8 mouse cellular contexts compared by ENCODE assay signal in the genomic region with DNA sequence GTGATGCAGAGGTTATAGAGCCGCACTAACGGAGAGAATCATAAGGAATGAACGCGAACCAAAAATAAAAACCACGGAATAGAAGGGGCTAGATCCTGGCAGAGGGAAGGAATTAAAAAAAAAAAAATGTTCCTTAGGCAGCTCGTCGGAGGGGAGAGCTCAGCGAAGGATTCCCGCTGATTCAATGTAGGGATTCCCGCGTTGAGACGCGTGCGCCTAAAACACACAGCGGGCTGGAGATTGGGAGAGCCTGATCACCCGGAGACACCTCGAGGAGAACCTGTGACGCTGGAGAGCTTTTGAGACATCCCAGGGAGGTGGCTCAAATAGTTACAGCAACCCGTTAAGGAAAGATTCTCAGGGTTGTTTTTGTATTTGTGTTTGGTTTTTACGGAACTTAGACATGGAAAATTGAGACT. TPM values are rescaled to one million over a fixed set of nuclear protein-coding genes. Genes with fewer than 3 reads are reported as not detected.
DNase-seq lines count a peak whose midpoint lies in the region; ATAC-seq and TF ChIP-seq lines count a peak whose summit lies in the region.

No protein-coding gene starts in this region.

- no peaks in the 10 kb centered on the region; the same call in 1 of the 2 replicates for H3K4me1 ChIP-seq in thymus, adult 2 months (replicated peaks; ENCODE audit: control insufficient read depth, insufficient read depth, low read length)
- H3K4me1 ChIP-seq in hindbrain, embryonic 10.5 days (replicated peaks) = peaks cover 14% of the 10 kb centered on the region; the same call in 1 of the 2 replicates
- H3K4me1 ChIP-seq in liver, embryonic 16.5 days (ENCODE audit: control insufficient read depth, low read depth, low read length) = peaks cover 7% of the 10 kb centered on the region; the same call in 1 of the 2 replicates
- H3K4me1 ChIP-seq in small intestine, adult 2 months (ENCODE audit: control insufficient read depth, insufficient read depth, insufficient read length, low read length) = peaks cover 10% of the 10 kb centered on the region

- peak overlapping the region; percentile 74 for H3K4me2 ChIP-seq in liver, embryonic 16.5 days (ENCODE audit: low read depth, low read length)

- 3% methylated on average over 20 of the region's 20 CpGs for WGBS in thymus, adult 2 months
- WGBS in hindbrain, embryonic 10.5 days = under 1% methylated on average over 20 of the region's 20 CpGs
- under 1% methylated on average over 20 of the region's 20 CpGs for WGBS in liver, embryonic 16.5 days (ENCODE audit: insufficient replicate concordance)
- WGBS in small intestine, adult 2 months = 3% methylated on average over 20 of the region's 20 CpGs

- H3K27ac ChIP-seq in thymus, adult 2 months (ENCODE audit: control insufficient read depth, insufficient read depth, low read length) = no peak overlapping the region
- peak overlapping the region; percentile 66; the same call in 1 of the 2 replicates for H3K27ac ChIP-seq in hindbrain, embryonic 10.5 days
- no peak overlapping the region for H3K27ac ChIP-seq in liver, embryonic 16.5 days (ENCODE audit: low read length)
- H3K27ac ChIP-seq in small intestine, adult 2 months (ENCODE audit: insufficient read depth, low read depth, low read length) = no peak overlapping the region

- TF ChIP-seq POLR2A in thymus, adult 2 months (IDR thresholded peaks at IDR 0.05; ENCODE audit: control insufficient read depth, extremely low read depth, insufficient read depth, low read length, poor library complexity) = no peak
- no peak for TF ChIP-seq POLR2A in small intestine, adult 2 months (IDR thresholded peaks at IDR 0.05; ENCODE audit: low read depth, low read length)

- H3K9ac ChIP-seq in liver, embryonic 16.5 days (ENCODE audit: low read depth, low read length) = 0 out of 2 replicates have a peak overlapping the region, but pooled peaks have one; percentile 32

- no peaks in the 10 kb centered on the region; the same call in 1 of the 2 replicates for H3K27me3 ChIP-seq in thymus, adult 2 months (ENCODE audit: control insufficient read depth, insufficient read depth, low read length)
- peaks cover 18% of the 10 kb centered on the region for H3K27me3 ChIP-seq in hindbrain, embryonic 10.5 days (ENCODE audit: insufficient read depth, poor library complexity, severe bottlenecking)
- H3K27me3 ChIP-seq in liver, embryonic 16.5 days (ENCODE audit: control insufficient read depth, insufficient read depth, low read depth, low read length) = peaks cover 3% of the 10 kb centered on the region
- peaks cover 10% of the 10 kb centered on the region; the same call in 1 of the 2 replicates for H3K27me3 ChIP-seq in small intestine, adult 2 months (ENCODE audit: control insufficient read depth, insufficient read depth, low read length)

- H3K4me3 ChIP-seq in thymus, adult 2 months (ENCODE audit: control insufficient read depth, insufficient read depth, low read length) = no peak overlapping the region
- peak overlapping the region; percentile 58 for H3K4me3 ChIP-seq in hindbrain, embryonic 10.5 days
- peak overlapping the region; percentile 55 for H3K4me3 ChIP-seq in liver, embryonic 16.5 days (ENCODE audit: low read depth, low read length)
- H3K4me3 ChIP-seq in small intestine, adult 2 months (ENCODE audit: low read depth, low read length) = peak overlapping the region; percentile 24

- no peak for TF ChIP-seq CTCF in thymus, adult 2 months (IDR thresholded peaks at IDR 0.05; ENCODE audit: borderline replicate concordance, control insufficient read depth, extremely low read depth, insufficient read depth, low read length, poor library complexity)
- no peak for TF ChIP-seq CTCF in small intestine, adult 2 months (IDR thresholded peaks at IDR 0.05; ENCODE audit: extremely low read depth, insufficient read length, insufficient replicate concordance, low read depth, low read length)

- H3K36me3 ChIP-seq in thymus, adult 2 months (ENCODE audit: control insufficient read depth, insufficient read depth, low read length) = no peaks in the 10 kb centered on the region
- no peaks in the 10 kb centered on the region; the same call in 1 of the 2 replicates for H3K36me3 ChIP-seq in hindbrain, embryonic 10.5 days
- no peaks in the 10 kb centered on the region for H3K36me3 ChIP-seq in liver, embryonic 16.5 days (ENCODE audit: control insufficient read depth, insufficient read depth)
- no peaks in the 10 kb centered on the region for H3K36me3 ChIP-seq in small intestine, adult 2 months (ENCODE audit: control insufficient read depth, insufficient read depth, low read length)

- ATAC-seq in frontal cortex, adult (ENCODE audit: low TSS enrichment) = peak; percentile 73
- ATAC-seq in liver, embryonic 16.5 days (ENCODE audit: low read depth) = no peak; the same call in 1 of the 2 replicates
- no peak for ATAC-seq in erythroid progenitor cell, adult 5-6 weeks (replicated peaks; ENCODE audit: low FRiP score, poor library complexity, severe bottlenecking)

- no peaks in the 10 kb centered on the region for H3K9me3 ChIP-seq in hindbrain, embryonic 10.5 days
- H3K9me3 ChIP-seq in liver, embryonic 16.5 days (replicated peaks; ENCODE audit: control insufficient read depth, low read length) = no peaks in the 10 kb centered on the region

- DNase-seq in frontal cortex, postnatal 25 days (ENCODE audit: low spot score in 2 of 2) = no peak
- DNase-seq in thymus, postnatal 4 days = peak; percentile 49
- no peak for DNase-seq in thymus, adult 2 months
- peak; percentile 46 for DNase-seq in hindbrain, embryonic 10.5 days (ENCODE audit: low spot score)

RNA-seq across cellular contexts. Expression of a gene that starts 11.4 kb away (rescaled TPM):
- 4.2 and 4.5 TPM in 2 replicates for polyA plus RNA-seq in thymus, adult 2 months (2012; rRNA removed)
- 13.4 and 14.5 TPM in 2 replicates for polyA plus RNA-seq in hindbrain, embryonic 10.5 days (2016; fragmentation: Nextera tagmentation; extraction: Ambion mirVana)
- 4.5 TPM in 2 replicates for polyA plus RNA-seq in liver, embryonic 16.5 days (2015; fragmentation: Nextera tagmentation; extraction: Ambion mirVana)
- 0.95 and 1.2 TPM in 2 replicates for polyA plus RNA-seq in small intestine, adult 2 months (2012; rRNA removed)
- total RNA-seq in erythroid progenitor cell, adult 5-6 weeks (2015; ENCODE audit: low replicate concordance) = 1.1 and 2.1 TPM in 2 replicates
- 1.3 and 1.6 TPM in 2 replicates for total RNA-seq in erythroid progenitor cell, adult 5-6 weeks (2017; ENCODE audit: low replicate concordance)

RNA-seq across cellular contexts. Expression of a gene that starts 43.2 kb away (rescaled TPM):
- 2.4 and 3.7 TPM in 2 replicates for polyA plus RNA-seq in thymus, adult 2 months (2012; rRNA removed)
- polyA plus RNA-seq in hindbrain, embryonic 10.5 days (2016; fragmentation: Nextera tagmentation; extraction: Ambion mirVana) = 42.3 and 54.0 TPM in 2 replicates
- polyA plus RNA-seq in liver, embryonic 16.5 days (2015; fragmentation: Nextera tagmentation; extraction: Ambion mirVana) = 12.0 and 13.1 TPM in 2 replicates
- 0.15 and 0.20 TPM in 2 replicates for polyA plus RNA-seq in small intestine, adult 2 months (2012; rRNA removed)
- 4.3 and 15.1 TPM in 2 replicates for total RNA-seq in erythroid progenitor cell, adult 5-6 weeks (2015; ENCODE audit: low replicate concordance)
- total RNA-seq in erythroid progenitor cell, adult 5-6 weeks (2017; ENCODE audit: low replicate concordance) = 18.7 and 48.1 TPM in 2 replicates

RNA-seq across cellular contexts. Expression of a gene that starts 53.5 kb away (rescaled TPM):
- polyA plus RNA-seq in thymus, adult 2 months (2012; rRNA removed) = 0.05 and 0.15 TPM in 2 replicates
- polyA plus RNA-seq in hindbrain, embryonic 10.5 days (2016; fragmentation: Nextera tagmentation; extraction: Ambion mirVana) = 0.04 TPM in 1 of 2 replicates, not detected in the other
- polyA plus RNA-seq in liver, embryonic 16.5 days (2015; fragmentation: Nextera tagmentation; extraction: Ambion mirVana) = 1.9 and 2.0 TPM in 2 replicates
- 0.05 TPM in 1 of 2 replicates, not detected in the other for polyA plus RNA-seq in small intestine, adult 2 months (2012; rRNA removed)
- 1.4 and 4.2 TPM in 2 replicates for total RNA-seq in erythroid progenitor cell, adult 5-6 weeks (2015; ENCODE audit: low replicate concordance)
- 0.90 and 1.4 TPM in 2 replicates for total RNA-seq in erythroid progenitor cell, adult 5-6 weeks (2017; ENCODE audit: low replicate concordance)

Comparison
In these comparisons a context has a peak if more than half of its experiments do, and no peak if none do; other contexts are left out.
1. DNase-seq: peak in thymus, postnatal 4 days (single experiment) and hindbrain, embryonic 10.5 days (single experiment); none in frontal cortex, postnatal 25 days (0 of 2) and thymus, adult 2 months (single experiment).